Mouse (Mus musculus) bone marrow, adult 2 months (tissue): ENCODE measurements around the gene Pitpnm1.

ENCODE experiments used
- CTCF ChIP-seq: fragments of 200-500 bp; IDR thresholded peaks from 2 replicates; pipeline ENCODE4 v1.5.1; 2011; ENCODE audit warnings: low read length, control low read depth; ENCODE audit not compliant: control insufficient read depth, insufficient read depth
- POLR2A ChIP-seq: fragments of 200-500 bp; IDR thresholded peaks from 2 replicates; pipeline ENCODE4 v1.6.1; 2011; ENCODE audit warnings: low read depth, mild to moderate bottlenecking, control low read depth, low read length, borderline replicate concordance; ENCODE audit not compliant: control insufficient read depth

DNA sequence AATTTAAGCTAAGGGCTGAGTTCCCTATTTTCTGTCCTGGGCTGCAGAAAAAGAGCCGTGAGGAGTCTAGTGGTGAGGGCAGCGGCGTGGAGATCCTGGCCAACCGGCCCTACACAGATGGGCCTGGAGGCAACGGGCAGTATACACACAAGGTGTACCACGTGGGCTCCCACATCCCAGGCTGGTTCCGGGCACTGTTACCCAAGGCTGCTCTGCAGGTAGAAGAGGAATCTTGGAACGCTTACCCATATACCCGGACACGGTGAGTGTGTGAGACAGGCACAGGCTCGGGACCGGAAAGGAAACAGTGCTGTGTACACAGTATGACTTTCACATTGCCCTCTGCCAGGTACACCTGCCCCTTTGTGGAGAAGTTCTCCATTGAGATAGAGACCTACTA, 2.8 kb downstream of the Pitpnm1 start:
- no peak for TF ChIP-seq POLR2A
- no peak for TF ChIP-seq CTCF
